Mouse (Mus musculus): ENCODE results near the gene Ap3d1. TPM values are rescaled to one million over a fixed set of nuclear protein-coding genes. Genes with fewer than 3 reads are reported as not detected.
A peak's percentile ranks its signal among the peaks of the same experiment; 100 is the strongest.

Gene Ap3d1
- polyA plus RNA-seq, 1 experiment from 2014 or later: 54.5 TPM

GRCm38 (mm10) chr10:80748609-80749008 lies 6.5 kb upstream of the Ap3d1 start:
- Histone ChIP-seq H3K27me3 (ENCODE audit: control insufficient read depth, insufficient read depth, low read length) (no peaks in the 10 kb centered on the region), H3K4me3 (ENCODE audit: control insufficient read depth in 1 of 2, insufficient read depth in 1 of 2, low read depth in 1 of 2, low read length in 2 of 2) (no peak overlapping the region), H3K36me3 (ENCODE audit: control insufficient read depth, insufficient read depth, low read length) (no peaks in the 10 kb centered on the region), H3K9ac (ENCODE audit: low read length) (no peak overlapping the region), H3K9me3 (ENCODE audit: control insufficient read depth, low read length) (no peaks in the 10 kb centered on the region), H3K4me1 (ENCODE audit: control insufficient read depth in 2 of 2, insufficient read depth in 2 of 2, low read length in 2 of 2) (peaks cover 14 to 23% of the 10 kb centered on the region in 2 experiments), H3K27ac (replicated peaks in 1 of 2; ENCODE audit: control insufficient read depth in 1 of 2, insufficient read depth in 1 of 2, low read depth in 2 of 2, low read length in 2 of 2) (no peak overlapping the region), H3K4me2 (ENCODE audit: low read length) (no peak overlapping the region)
- no peak for ATAC-seq (ENCODE audit: insufficient number of reproducible peaks, insufficient read depth, low FRiP score, low read depth)
- 7% methylated on average over 6 of the region's 6 CpGs for WGBS

- H3K36me3 ChIP-seq (ENCODE audit: control insufficient read depth, insufficient read depth, low read length): no peaks in the 10 kb centered on the region
- no peaks in the 10 kb centered on the region for H3K9me3 ChIP-seq (ENCODE audit: control insufficient read depth, low read length)
- no peak overlapping the region for H3K4me2 ChIP-seq (ENCODE audit: low read length)
- peaks cover 13 to 22% of the 10 kb centered on the region in 2 experiments for H3K4me1 ChIP-seq (ENCODE audit: control insufficient read depth in 2 of 2, insufficient read depth in 2 of 2, low read length in 2 of 2)
- no peak overlapping the region for H3K4me3 ChIP-seq (ENCODE audit: control insufficient read depth in 1 of 2, insufficient read depth in 1 of 2, low read depth in 1 of 2, low read length in 2 of 2)
- no peaks in the 10 kb centered on the region for H3K27me3 ChIP-seq (ENCODE audit: control insufficient read depth, insufficient read depth, low read length)
- no peak overlapping the region for H3K27ac ChIP-seq (replicated peaks in 1 of 2; ENCODE audit: control insufficient read depth in 1 of 2, insufficient read depth in 1 of 2, low read depth in 2 of 2, low read length in 2 of 2)
- no peak for ATAC-seq (ENCODE audit: insufficient number of reproducible peaks, insufficient read depth, low FRiP score, low read depth)
- 9% methylated on average over 3 of the region's 3 CpGs for WGBS
- no peak overlapping the region for H3K9ac ChIP-seq (ENCODE audit: low read length)
These were observed 5.3 kb upstream of the Ap3d1 start for GRCm38 (mm10) chr10:80747410-80747809.

GRCm38 (mm10) chr10:80744262-80744661 lies 2.2 kb upstream of the Ap3d1 start:
- Histone ChIP-seq H3K9me3 (ENCODE audit: control insufficient read depth, low read length) (no peaks in the 10 kb centered on the region), H3K4me2 (ENCODE audit: low read length) (no peak overlapping the region), H3K27me3 (ENCODE audit: control insufficient read depth, insufficient read depth, low read length) (no peaks in the 10 kb centered on the region), H3K27ac (replicated peaks in 1 of 2; ENCODE audit: control insufficient read depth in 1 of 2, insufficient read depth in 1 of 2, low read depth in 2 of 2, low read length in 2 of 2) (no peak overlapping the region), H3K9ac (ENCODE audit: low read length) (no peak overlapping the region), H3K36me3 (ENCODE audit: control insufficient read depth, insufficient read depth, low read length) (no peaks in the 10 kb centered on the region), H3K4me3 (ENCODE audit: control insufficient read depth in 1 of 2, insufficient read depth in 1 of 2, low read depth in 1 of 2, low read length in 2 of 2) (no peak overlapping the region), H3K4me1 (ENCODE audit: control insufficient read depth in 2 of 2, insufficient read depth in 2 of 2, low read length in 2 of 2) (peaks cover 12 to 32% of the 10 kb centered on the region in 2 experiments)
- WGBS: 36% methylated on average over 5 of the region's 5 CpGs
- ATAC-seq (ENCODE audit: insufficient number of reproducible peaks, insufficient read depth, low FRiP score, low read depth): no peak

- no peaks in the 10 kb centered on the region for H3K9me3 ChIP-seq (ENCODE audit: control insufficient read depth, low read length)
- peak; percentile 3 for ATAC-seq (ENCODE audit: insufficient number of reproducible peaks, insufficient read depth, low FRiP score, low read depth)
- peaks cover 12 to 32% of the 10 kb centered on the region in 2 experiments for H3K4me1 ChIP-seq (ENCODE audit: control insufficient read depth in 2 of 2, insufficient read depth in 2 of 2, low read length in 2 of 2)
- peak overlapping the region; percentile 50 to 87 for H3K27ac ChIP-seq (replicated peaks in 1 of 2; ENCODE audit: control insufficient read depth in 1 of 2, insufficient read depth in 1 of 2, low read depth in 2 of 2, low read length in 2 of 2)
- peaks cover 11% of the 10 kb centered on the region for H3K36me3 ChIP-seq (ENCODE audit: control insufficient read depth, insufficient read depth, low read length)
- H3K4me2 ChIP-seq (ENCODE audit: low read length): peak overlapping the region; percentile 85
- 0% methylated on average over 42 of the region's 46 CpGs for WGBS
- H3K9ac ChIP-seq (ENCODE audit: low read length): peak overlapping the region; percentile 99
- H3K27me3 ChIP-seq (ENCODE audit: control insufficient read depth, insufficient read depth, low read length): no peaks in the 10 kb centered on the region
- H3K4me3 ChIP-seq (ENCODE audit: control insufficient read depth in 1 of 2, insufficient read depth in 1 of 2, low read depth in 1 of 2, low read length in 2 of 2): peak overlapping the region; percentile 90 to 99
These were observed 357 bp downstream of the Ap3d1 start for GRCm38 (mm10) chr10:80741634-80742179.

- WGBS: 9% methylated on average over 5 of the region's 5 CpGs
These were observed 918 bp downstream of the Ap3d1 start for GRCm38 (mm10) chr10:80741146-80741545.

GRCm38 (mm10) chr10:80738657-80739056 lies 3.4 kb downstream of the Ap3d1 start:
- no peak overlapping the region for H3K9ac ChIP-seq (ENCODE audit: low read length)
- peaks cover 37% of the 10 kb centered on the region for H3K36me3 ChIP-seq (ENCODE audit: control insufficient read depth, insufficient read depth, low read length)
- no peak for ATAC-seq (ENCODE audit: insufficient number of reproducible peaks, insufficient read depth, low FRiP score, low read depth)
- no peaks in the 10 kb centered on the region for H3K9me3 ChIP-seq (ENCODE audit: control insufficient read depth, low read length)
- no peak overlapping the region for H3K27ac ChIP-seq (replicated peaks in 1 of 2; ENCODE audit: control insufficient read depth in 1 of 2, insufficient read depth in 1 of 2, low read depth in 2 of 2, low read length in 2 of 2)
- H3K4me2 ChIP-seq (ENCODE audit: low read length): no peak overlapping the region
- no peak overlapping the region for H3K4me3 ChIP-seq (ENCODE audit: control insufficient read depth in 1 of 2, insufficient read depth in 1 of 2, low read depth in 1 of 2, low read length in 2 of 2)
- H3K4me1 ChIP-seq (ENCODE audit: control insufficient read depth in 2 of 2, insufficient read depth in 2 of 2, low read length in 2 of 2): peaks cover 12 to 37% of the 10 kb centered on the region in 2 experiments
- WGBS: 80% methylated on average over 1 of the region's 1 CpGs
- H3K27me3 ChIP-seq (ENCODE audit: control insufficient read depth, insufficient read depth, low read length): no peaks in the 10 kb centered on the region

More at GRCm38 (mm10) chr10:80741146-80741545, 918 bp downstream of the Ap3d1 start:
- Histone ChIP-seq H3K36me3 (ENCODE audit: control insufficient read depth, insufficient read depth, low read length) (peaks cover 17% of the 10 kb centered on the region), H3K9ac (ENCODE audit: low read length) (peak overlapping the region; percentile 99), H3K4me3 (ENCODE audit: control insufficient read depth in 1 of 2, insufficient read depth in 1 of 2, low read depth in 1 of 2, low read length in 2 of 2) (peak overlapping the region; percentile 90 to 99), H3K4me1 (ENCODE audit: control insufficient read depth in 2 of 2, insufficient read depth in 2 of 2, low read length in 2 of 2) (peaks cover 12 to 37% of the 10 kb centered on the region in 2 experiments), H3K27me3 (ENCODE audit: control insufficient read depth, insufficient read depth, low read length) (no peaks in the 10 kb centered on the region), H3K9me3 (ENCODE audit: control insufficient read depth, low read length) (no peaks in the 10 kb centered on the region), H3K27ac (replicated peaks in 1 of 2; ENCODE audit: control insufficient read depth in 1 of 2, insufficient read depth in 1 of 2, low read depth in 2 of 2, low read length in 2 of 2) (peak overlapping the region; percentile 50 to 87), H3K4me2 (ENCODE audit: low read length) (peak overlapping the region; percentile 85)
- ATAC-seq (ENCODE audit: insufficient number of reproducible peaks, insufficient read depth, low FRiP score, low read depth): no peak

- Histone ChIP-seq H3K4me2 (ENCODE audit: low read length) (no peak overlapping the region), H3K9me3 (ENCODE audit: control insufficient read depth, low read length) (no peaks in the 10 kb centered on the region), H3K36me3 (ENCODE audit: control insufficient read depth, insufficient read depth, low read length) (peaks cover 55% of the 10 kb centered on the region), H3K27ac (replicated peaks in 1 of 2; ENCODE audit: control insufficient read depth in 1 of 2, insufficient read depth in 1 of 2, low read depth in 2 of 2, low read length in 2 of 2) (0 out of 4 replicates have a peak overlapping the region, but pooled peaks of 1 of the 2 experiments have one; percentile 28), H3K4me3 (ENCODE audit: control insufficient read depth in 1 of 2, insufficient read depth in 1 of 2, low read depth in 1 of 2, low read length in 2 of 2) (no peak overlapping the region), H3K9ac (ENCODE audit: low read length) (no peak overlapping the region; the same call in 1 of the 2 replicates), H3K27me3 (ENCODE audit: control insufficient read depth, insufficient read depth, low read length) (no peaks in the 10 kb centered on the region), H3K4me1 (ENCODE audit: control insufficient read depth in 2 of 2, insufficient read depth in 2 of 2, low read length in 2 of 2) (peaks cover 9 to 33% of the 10 kb centered on the region in 2 experiments)
- WGBS: 40% methylated on average over 5 of the region's 5 CpGs
- ATAC-seq (ENCODE audit: insufficient number of reproducible peaks, insufficient read depth, low FRiP score, low read depth): no peak
These were observed 5.3 kb downstream of the Ap3d1 start for GRCm38 (mm10) chr10:80736731-80737130.
